In the genomic region with DNA sequence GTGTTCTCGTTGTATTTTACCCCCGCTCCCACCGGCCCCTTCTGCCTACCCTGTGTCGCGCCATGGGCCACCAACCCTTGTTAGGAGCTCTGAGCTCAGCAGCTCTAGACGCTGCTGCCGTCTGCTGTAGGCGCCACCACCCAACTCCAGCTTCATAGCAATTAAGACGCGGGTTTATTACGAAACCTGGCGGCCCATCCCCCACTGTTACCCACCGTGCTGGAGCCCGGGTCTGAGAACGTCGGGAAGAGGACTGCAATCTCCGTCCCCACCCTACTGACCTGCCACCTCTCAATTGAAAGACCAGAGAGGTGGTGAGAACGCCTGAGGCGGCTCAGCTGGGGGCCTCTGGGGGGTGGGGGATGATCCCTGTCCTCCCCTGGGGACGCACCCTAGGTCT, we compare ENCODE assay signal across 8 mouse cellular contexts. TPM values are rescaled to one million over a fixed set of nuclear protein-coding genes. Genes with fewer than 3 reads are reported as not detected.
A peak's percentile ranks its signal among the peaks of the same experiment; 100 is the strongest.
DNase-seq lines count a peak whose midpoint lies in the region; ATAC-seq and TF ChIP-seq lines count a peak whose summit lies in the region.

No protein-coding gene starts in this region.

- no peak for ATAC-seq in forebrain, embryonic 14.5 days
- no peak for ATAC-seq in limb, embryonic 13.5 days (ENCODE audit: low FRiP score, low read depth)
- ATAC-seq in neural tube, embryonic 11.5 days (ENCODE audit: insufficient read depth, low FRiP score, low TSS enrichment) = no peak

- WGBS in forebrain, embryonic 14.5 days = under 1% methylated on average over 20 of the region's 20 CpGs
- 1% methylated on average over 20 of the region's 20 CpGs for WGBS in limb, embryonic 13.5 days
- under 1% methylated on average over 20 of the region's 20 CpGs for WGBS in neural tube, embryonic 11.5 days

- TF ChIP-seq CTCF in layer of hippocampus, adult 2 months (conservative IDR thresholded peaks at IDR 0.05) = no peak
- no peak for TF ChIP-seq CTCF in MEL (IDR thresholded peaks at IDR 0.05 in 2 of 3, conservative IDR thresholded peaks at IDR 0.05 in 1 of 3; ENCODE audit: control insufficient read depth in 1 of 3, insufficient read depth in 1 of 3, low read depth in 2 of 3, low read length in 3 of 3, poor library complexity in 1 of 3, severe bottlenecking in 1 of 3)

- TF ChIP-seq RAD21 in MEL (IDR thresholded peaks at IDR 0.05; ENCODE audit: low read depth, low read length) = no peak

- TF ChIP-seq EP300 in MEL (IDR thresholded peaks at IDR 0.05; ENCODE audit: low read depth in 1 of 2, low read length in 2 of 2) = no peak

- TF ChIP-seq POLR2A in MEL (IDR thresholded peaks at IDR 0.05; ENCODE audit: control insufficient read depth in 1 of 2, insufficient read depth in 1 of 2, low read depth in 1 of 2, low read length in 2 of 2, poor library complexity in 1 of 2) = peak in 1 of 2 experiments; percentile 68; a peak in 1 of 4 replicates

- peak overlapping the region; percentile 65 for H3K4me3 ChIP-seq in layer of hippocampus, adult 2 months
- peak overlapping the region; percentile 54 to 92 for H3K4me3 ChIP-seq in MEL (ENCODE audit: control insufficient read depth in 1 of 2, insufficient read depth in 1 of 2, low read depth in 2 of 2, low read length in 2 of 2)
- H3K4me3 ChIP-seq in forebrain, embryonic 14.5 days (ENCODE audit: low read depth, low read length) = peak overlapping the region; percentile 10; the same call in 1 of the 2 replicates
- H3K4me3 ChIP-seq in limb, embryonic 13.5 days = peak overlapping the region; percentile 73
- H3K4me3 ChIP-seq in neural tube, embryonic 11.5 days (ENCODE audit: low read depth, low read length) = 0 out of 2 replicates have a peak overlapping the region, but pooled peaks have one; percentile 12

- DNase-seq in layer of hippocampus, adult 2 months (ENCODE audit: low spot score in 2 of 2) = no peak
- DNase-seq in layer of hippocampus, adult 9-11 months = no peak
- peak; percentile 87 for DNase-seq in MEL (ENCODE audit: low read depth, low spot score)
- peak; percentile 66 for DNase-seq in forebrain, embryonic 14.5 days (ENCODE audit: low spot score)
- no peak for DNase-seq in neural tube, embryonic 11.5 days (ENCODE audit: low spot score)
- no peak for DNase-seq in frontal cortex, postnatal 14 days (ENCODE audit: low spot score in 2 of 2)
- no peak for DNase-seq in urinary bladder, postnatal 10 days (ENCODE audit: low spot score)

- H3K36me3 ChIP-seq in MEL (ENCODE audit: control insufficient read depth in 1 of 2, insufficient read depth in 2 of 2, low read length in 2 of 2) = peaks cover 0 to 11% of the 10 kb centered on the region in 2 experiments; a peak in 2 of 4 replicates
- no peaks in the 10 kb centered on the region for H3K36me3 ChIP-seq in forebrain, embryonic 14.5 days (ENCODE audit: control insufficient read depth, insufficient read depth, low read length)
- H3K36me3 ChIP-seq in limb, embryonic 13.5 days = no peaks in the 10 kb centered on the region
- no peaks in the 10 kb centered on the region for H3K36me3 ChIP-seq in neural tube, embryonic 11.5 days (ENCODE audit: control insufficient read depth, insufficient read depth, low read length)

- no peaks in the 10 kb centered on the region for H3K27me3 ChIP-seq in MEL (ENCODE audit: control insufficient read depth in 1 of 2, insufficient read depth in 2 of 2, low read length in 2 of 2)
- peaks cover 49% of the 10 kb centered on the region for H3K27me3 ChIP-seq in forebrain, embryonic 14.5 days (replicated peaks; ENCODE audit: control insufficient read depth, insufficient read depth, low read length)
- peaks cover 40% of the 10 kb centered on the region for H3K27me3 ChIP-seq in limb, embryonic 13.5 days
- peaks cover 71% of the 10 kb centered on the region for H3K27me3 ChIP-seq in neural tube, embryonic 11.5 days (ENCODE audit: control insufficient read depth, insufficient read depth, low read length)

- peak overlapping the region; percentile 84 for H3K4me2 ChIP-seq in forebrain, embryonic 14.5 days (ENCODE audit: low read length)
- peak overlapping the region; percentile 89 for H3K4me2 ChIP-seq in limb, embryonic 13.5 days (replicated peaks)
- H3K4me2 ChIP-seq in neural tube, embryonic 11.5 days (ENCODE audit: low read depth) = peak overlapping the region; percentile 27

- H3K27ac ChIP-seq in layer of hippocampus, adult 2 months = no peak overlapping the region; the same call in 1 of the 2 replicates
- H3K27ac ChIP-seq in MEL (ENCODE audit: control insufficient read depth, low read depth, low read length) = peak overlapping the region; percentile 36
- no peak overlapping the region for H3K27ac ChIP-seq in forebrain, embryonic 14.5 days (ENCODE audit: low read depth, low read length)
- peak overlapping the region; percentile 40; the same call in 1 of the 2 replicates for H3K27ac ChIP-seq in limb, embryonic 13.5 days
- no peak overlapping the region for H3K27ac ChIP-seq in neural tube, embryonic 11.5 days (ENCODE audit: low read depth, low read length)

- peak overlapping the region; percentile 77 for H3K9ac ChIP-seq in MEL (ENCODE audit: control insufficient read depth, low read depth, low read length, poor library complexity, severe bottlenecking)
- peak overlapping the region; percentile 49 for H3K9ac ChIP-seq in forebrain, embryonic 14.5 days (ENCODE audit: low read length)
- peak overlapping the region; percentile 59 for H3K9ac ChIP-seq in limb, embryonic 13.5 days
- no peak overlapping the region for H3K9ac ChIP-seq in neural tube, embryonic 11.5 days (ENCODE audit: low read length)

- H3K4me1 ChIP-seq in MEL (ENCODE audit: control insufficient read depth in 1 of 2, insufficient read depth in 2 of 2, low read length in 2 of 2) = peaks cover 5 to 27% of the 10 kb centered on the region in 2 experiments
- peaks cover 54% of the 10 kb centered on the region for H3K4me1 ChIP-seq in forebrain, embryonic 14.5 days (ENCODE audit: control insufficient read depth, insufficient read depth, low read length)
- H3K4me1 ChIP-seq in limb, embryonic 13.5 days = peaks cover 78% of the 10 kb centered on the region
- peaks cover 41% of the 10 kb centered on the region for H3K4me1 ChIP-seq in neural tube, embryonic 11.5 days (ENCODE audit: control insufficient read depth, insufficient read depth, low read length)

- H3K79me2 ChIP-seq in MEL (ENCODE audit: control insufficient read depth, insufficient read depth, low read length, poor library complexity) = peaks cover 13% of the 10 kb centered on the region

- no peaks in the 10 kb centered on the region for H3K9me3 ChIP-seq in MEL (replicated peaks; ENCODE audit: insufficient read depth, low read length)
- H3K9me3 ChIP-seq in forebrain, embryonic 14.5 days (replicated peaks; ENCODE audit: control insufficient read depth, low read length) = no peaks in the 10 kb centered on the region
- no peaks in the 10 kb centered on the region for H3K9me3 ChIP-seq in limb, embryonic 13.5 days
- no peaks in the 10 kb centered on the region for H3K9me3 ChIP-seq in neural tube, embryonic 11.5 days (ENCODE audit: control insufficient read depth, low read length)

TF ChIP-seq in MEL, 35 proteins besides CTCF, POLR2A, EP300 and RAD21 (continues in another document):
- no peak; the same call in none of the 2 replicates for TF ChIP-seq ZMIZ1 (IDR thresholded peaks at IDR 0.05; ENCODE audit: low read depth, low read length)
- TF ChIP-seq SIN3A (IDR thresholded peaks at IDR 0.05; ENCODE audit: low read length) = peak; percentile 82
- TF ChIP-seq USF1 (IDR thresholded peaks at IDR 0.05; ENCODE audit: low read depth, low read length) = no peak
- no peak for TF ChIP-seq MAFK (IDR thresholded peaks at IDR 0.05; ENCODE audit: borderline replicate concordance, low read depth, low read length)
- TF ChIP-seq GABPA (IDR thresholded peaks at IDR 0.05; ENCODE audit: low read depth, low read length) = no peak
- TF ChIP-seq POLR2AphosphoS5 (IDR thresholded peaks at IDR 0.05; ENCODE audit: borderline replicate concordance, low read depth, low read length) = no peak
- TF ChIP-seq RCOR1 (IDR thresholded peaks at IDR 0.05; ENCODE audit: low read depth, low read length) = no peak
- peak; percentile 71 for TF ChIP-seq CHD2 (IDR thresholded peaks at IDR 0.05; ENCODE audit: low read length)
- no peak for TF ChIP-seq USF2 (IDR thresholded peaks at IDR 0.05; ENCODE audit: borderline replicate concordance in 1 of 2, insufficient read depth in 1 of 2, low read depth in 1 of 2, low read length in 2 of 2)
- no peak for TF ChIP-seq MEF2A (IDR thresholded peaks at IDR 0.05; ENCODE audit: extremely low read depth, insufficient replicate concordance, low read depth, low read length, poor library complexity, severe bottlenecking)
- no peak for TF ChIP-seq ZNF384 (IDR thresholded peaks at IDR 0.05; ENCODE audit: low read depth, low read length)
- TF ChIP-seq MAX (IDR thresholded peaks at IDR 0.05; ENCODE audit: low read length) = no peak

RNA-seq across cellular contexts. Expression of gene Gadd45b, which starts 2.3 kb away (rescaled TPM):
- total RNA-seq in layer of hippocampus, adult 2 months (2021) = 10 to 100 TPM; 17.0 to 17.5 TPM
- total RNA-seq in MEL (2012; rRNA removed) = 13.3 and 13.4 TPM in 2 replicates
- 10 to 100 TPM in 1 of 2 experiments, not detected in 1; 10.1 TPM for polyA plus RNA-seq in MEL (2012; ENCODE audit: insufficient read depth in 1 of 2, insufficient read length in 2 of 2, low read depth in 1 of 2, low replicate concordance in 2 of 2, missing spikeins in 1 of 2)
- 5.2 and 6.2 TPM in 2 replicates for polyA plus RNA-seq in forebrain, embryonic 14.5 days (2014; fragmentation: Nextera tagmentation; extraction: Ambion mirVana)
- polyA plus RNA-seq in limb, embryonic 13.5 days (2015; fragmentation: Nextera tagmentation; extraction: Ambion mirVana) = 32.3 and 32.7 TPM in 2 replicates
- polyA plus RNA-seq in neural tube, embryonic 11.5 days (2014; fragmentation: Nextera tagmentation; extraction: Ambion mirVana) = 7.9 and 8.5 TPM in 2 replicates

RNA-seq across cellular contexts. Expression of gene Lmnb2, which starts 14.2 kb away (rescaled TPM):
- 10 to 100 TPM; 20.8 to 21.9 TPM for total RNA-seq in layer of hippocampus, adult 2 months (2021)
- 28.4 and 32.8 TPM in 2 replicates for total RNA-seq in MEL (2012; rRNA removed)
- polyA plus RNA-seq in MEL (2012; ENCODE audit: insufficient read depth in 1 of 2, insufficient read length in 2 of 2, low read depth in 1 of 2, low replicate concordance in 2 of 2, missing spikeins in 1 of 2) = 10 to 100 TPM in 1 of 2 experiments, not detected in 1; 29.9 TPM
- 12.1 and 14.4 TPM in 2 replicates for polyA plus RNA-seq in forebrain, embryonic 14.5 days (2014; fragmentation: Nextera tagmentation; extraction: Ambion mirVana)
- polyA plus RNA-seq in limb, embryonic 13.5 days (2015; fragmentation: Nextera tagmentation; extraction: Ambion mirVana) = 54.6 and 63.2 TPM in 2 replicates
- 23.0 and 27.9 TPM in 2 replicates for polyA plus RNA-seq in neural tube, embryonic 11.5 days (2014; fragmentation: Nextera tagmentation; extraction: Ambion mirVana)

RNA-seq across cellular contexts. Expression of gene Timm13, which starts 31.4 kb away (rescaled TPM):
- total RNA-seq in layer of hippocampus, adult 2 months (2021) = 100 to 1,000 TPM; 134 to 145 TPM
- 349 and 366 TPM in 2 replicates for total RNA-seq in MEL (2012; rRNA removed)
- 100 to 1,000 TPM; 329 to 645 TPM for polyA plus RNA-seq in MEL (2012; ENCODE audit: insufficient read depth in 1 of 2, insufficient read length in 2 of 2, low read depth in 1 of 2, low replicate concordance in 2 of 2, missing spikeins in 1 of 2)
- 355 and 398 TPM in 2 replicates for polyA plus RNA-seq in forebrain, embryonic 14.5 days (2014; fragmentation: Nextera tagmentation; extraction: Ambion mirVana)
- 306 and 335 TPM in 2 replicates for polyA plus RNA-seq in limb, embryonic 13.5 days (2015; fragmentation: Nextera tagmentation; extraction: Ambion mirVana)
- polyA plus RNA-seq in neural tube, embryonic 11.5 days (2014; fragmentation: Nextera tagmentation; extraction: Ambion mirVana) = 312 and 323 TPM in 2 replicates

Comparison
In these comparisons a context has a peak if more than half of its experiments do, and no peak if none do; other contexts are left out.
1. DNase-seq: peak in MEL (single experiment) and forebrain, embryonic 14.5 days (single experiment); none in layer of hippocampus, adult 2 months (0 of 2), layer of hippocampus, adult 9-11 months (single experiment), neural tube, embryonic 11.5 days (single experiment), frontal cortex, postnatal 14 days (0 of 2) and urinary bladder, postnatal 10 days (single experiment).
2. H3K27ac ChIP-seq: peak in MEL (single experiment) and limb, embryonic 13.5 days (single experiment); none in layer of hippocampus, adult 2 months (single experiment), forebrain, embryonic 14.5 days (single experiment) and neural tube, embryonic 11.5 days (single experiment).
3. H3K4me3 ChIP-seq: peak in every context shown above with its lines; median percentile 73 in MEL; 73 in limb, embryonic 13.5 days; 65 in layer of hippocampus, adult 2 months; 12 in neural tube, embryonic 11.5 days; 10 in forebrain, embryonic 14.5 days.
4. H3K4me2 ChIP-seq: peak in every context shown above with its lines; median percentile 89 in limb, embryonic 13.5 days; 84 in forebrain, embryonic 14.5 days; 27 in neural tube, embryonic 11.5 days.